Mouse (Mus musculus) gastrocnemius, adult 2 months (tissue): ENCODE data around the gene Dpm2. TPM values are rescaled to one million over a fixed set of nuclear protein-coding genes. Genes with fewer than 3 reads are reported as not detected.
A peak's percentile ranks its signal among the peaks of the same experiment; 100 is the strongest.

Source experiments
- DNase-seq: peaks from one replicate; pipeline ENCODE4 v3.0.0; 2022
- H3K27ac ChIP-seq: fragments of 200-600 bp; 2 replicates; pipeline ENCODE4 v1.8.1; 2022; ENCODE audit warnings: mild to moderate bottlenecking
- H3K4me3 ChIP-seq: fragments of 200-600 bp; 2 replicates; pipeline ENCODE4 v1.8.1; 2022; ENCODE audit warnings: mild to moderate bottlenecking, moderate library complexity
- CTCF ChIP-seq: fragments of 200-600 bp; IDR thresholded peaks from 2 replicates; pipeline ENCODE4 v1.8.1; 2022; ENCODE audit warnings: antibody characterized with exemption, mild to moderate bottlenecking, moderate library complexity
- intact Hi-C: fragments of 180-260 bp; cut with DNase I; formaldehyde crosslinking; loops from one replicate; pipeline ENCODE4 v1.15.1; 2025
- total RNA-seq, 2 experiments: library from RNA; stranded (reverse); gene quantifications; 2 replicates each; pipeline ENCODE4 v1.2.3; 2021

The Dpm2 gene
- total RNA-seq, 2 experiments from 2014 or later, result 11.1 to 14.1 TPM

GRCm38 (mm10) chr2:32597699-32598098 is 27.0 kb downstream of the Dpm2 start:
- no peak for DNase-seq
- no peak overlapping the region for H3K4me3 ChIP-seq
- H3K27ac ChIP-seq, result peak overlapping the region; percentile 75
- intact Hi-C loops, result no loop called here
- no peak for TF ChIP-seq CTCF

- intact Hi-C loops, result no loop called here
- Histone ChIP-seq H3K27ac (peak overlapping the region; percentile 75; the same call in 1 of the 2 replicates), H3K4me3 (no peak overlapping the region)
- TF ChIP-seq CTCF, result no peak
- DNase-seq, result peak; percentile 49
Observed at GRCm38 (mm10) chr2:32598506-32598905, 27.8 kb downstream of the Dpm2 start.

- no peak for DNase-seq
- H3K4me3 ChIP-seq, result no peak within 1 kb of the TSS
- H3K27ac ChIP-seq, result peak within 1 kb of the TSS; percentile 75; the same call in 1 of the 2 replicates
- no peak for TF ChIP-seq CTCF
- intact Hi-C loops, result no loop called here
Observed at GRCm38 (mm10) chr2:32599409-32599808, 28.8 kb downstream of the Dpm2 start, which contains the start of gene St6galnac6. Gene St6galnac6, plus strand, starts transcription at chr2:32599709.

- peak; percentile 69 for DNase-seq
- intact Hi-C loops, result no loop called here
- Histone ChIP-seq H3K4me3 (no peak overlapping the region), H3K27ac (peak overlapping the region; percentile 56)
- peak; percentile 62 for TF ChIP-seq CTCF
Observed at GRCm38 (mm10) chr2:32601417-32602065, 30.9 kb downstream of the Dpm2 start.

- Histone ChIP-seq H3K4me3 (peak overlapping the region; percentile 66), H3K27ac (peak overlapping the region; percentile 56)
- peak; percentile 100; the same call in 1 of the 2 replicates for TF ChIP-seq CTCF
- DNase-seq, result peak; percentile 91
- intact Hi-C loops, result loop anchor here (1.0 kb wide), 1 partner anchor 19 kb away; no protein-coding TSS in a partner anchor
Observed at GRCm38 (mm10) chr2:32602600-32603054, 32.0 kb downstream of the Dpm2 start.

GRCm38 (mm10) chr2:32604631-32605030 is 34.0 kb downstream of the Dpm2 start:
- intact Hi-C loops, result loop anchor here (5.0 kb wide), 1 partner anchor 32 kb away; the partner anchor contains the start of genes Dpm2 and Pip5kl1
- no peak for TF ChIP-seq CTCF
- DNase-seq, result no peak
- Histone ChIP-seq H3K4me3 (no peak overlapping the region), H3K27ac (no peak overlapping the region)

GRCm38 (mm10) chr2:32606161-32607142 is 35.8 kb downstream of the Dpm2 start:
- intact Hi-C loops, result loop anchor here (5.0 kb wide), 1 partner anchor 34 kb away; the partner anchor contains the start of genes Dpm2 and Pip5kl1
- Histone ChIP-seq H3K4me3 (peak overlapping the region; percentile 97), H3K27ac (peak overlapping the region; percentile 97)
- TF ChIP-seq CTCF, result peak; percentile 63
- DNase-seq, result peak; percentile 96

- intact Hi-C loops, result loop anchor here (5.0 kb wide), 1 partner anchor 35 kb away; the partner anchor contains the start of genes Dpm2 and Pip5kl1
- peak overlapping the region; percentile 97 for H3K4me3 ChIP-seq
- no peak for TF ChIP-seq CTCF
- peak overlapping the region; percentile 97 for H3K27ac ChIP-seq
- DNase-seq, result peak; percentile 72
Observed at GRCm38 (mm10) chr2:32607262-32607947, 36.7 kb downstream of the Dpm2 start.

GRCm38 (mm10) chr2:32608141-32608777 is 37.6 kb downstream of the Dpm2 start:
- Histone ChIP-seq H3K27ac (peak overlapping the region; percentile 97), H3K4me3 (peak overlapping the region; percentile 97)
- intact Hi-C loops, result loop anchor here (5.0 kb wide), 1 partner anchor 36 kb away; the partner anchor contains the start of genes Dpm2 and Pip5kl1
- peak; percentile 93 for DNase-seq
- TF ChIP-seq CTCF, result peak; percentile 16; the same call in 1 of the 2 replicates

GRCm38 (mm10) chr2:32608778-32609435 is 38.2 kb downstream of the Dpm2 start:
- no peak for DNase-seq
- intact Hi-C loops, result loop anchor here (5.0 kb wide), 1 partner anchor 37 kb away; the partner anchor contains the start of genes Dpm2 and Pip5kl1
- Histone ChIP-seq H3K4me3 (peak overlapping the region; percentile 97), H3K27ac (peak overlapping the region; percentile 97)
- TF ChIP-seq CTCF, result no peak

- Histone ChIP-seq H3K27ac (peak overlapping the region; percentile 97), H3K4me3 (peak overlapping the region; percentile 97)
- peak; percentile 71 for TF ChIP-seq CTCF
- DNase-seq, result peak; percentile 70
- intact Hi-C loops, result no loop called here
Observed at GRCm38 (mm10) chr2:32610610-32611229, 40.1 kb downstream of the Dpm2 start.
